ENCODE assay signal across 8 mouse cellular contexts in the genomic region with DNA sequence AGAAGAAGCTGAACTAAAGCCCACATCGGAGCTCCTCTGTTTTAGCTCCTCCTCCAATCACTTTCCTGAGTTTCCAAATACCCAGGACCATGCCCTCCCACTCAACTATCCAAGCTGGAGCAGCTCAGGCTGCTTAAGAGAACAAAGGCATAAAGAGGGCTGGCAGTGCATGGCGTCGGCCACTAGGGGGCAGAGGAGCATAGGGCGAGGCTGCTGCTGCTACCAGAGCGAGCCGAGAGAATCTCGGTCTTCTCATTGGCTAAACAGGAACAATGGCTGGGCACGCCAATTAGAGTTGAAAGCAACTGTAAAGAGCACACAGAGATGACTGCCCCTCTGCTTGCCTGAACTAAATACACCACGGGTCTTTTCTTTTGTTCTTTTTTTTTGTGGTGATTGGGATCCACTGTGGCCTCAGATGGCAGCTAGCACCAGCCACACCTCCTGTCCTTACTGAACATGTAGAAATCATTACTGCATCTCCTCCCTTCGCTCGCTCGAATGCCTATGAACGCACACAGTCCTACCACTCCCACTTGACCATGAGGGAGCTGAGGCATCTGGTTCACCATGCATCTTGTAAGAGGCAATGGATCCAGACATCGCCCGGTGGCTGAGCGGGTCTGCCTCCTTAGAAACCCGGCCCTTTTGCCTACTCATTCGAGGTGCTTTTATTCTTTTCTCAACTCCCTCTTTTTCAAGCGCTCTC. TPM values are rescaled to one million over a fixed set of nuclear protein-coding genes. Genes with fewer than 3 reads are reported as not detected.
A peak's percentile ranks its signal among the peaks of the same experiment; 100 is the strongest.
DNase-seq lines count a peak whose midpoint lies in the region; ATAC-seq lines count a peak whose summit lies in the region.

No protein-coding gene starts in this region.

- ATAC-seq in inflammation-experienced regulatory T-cells, adult 6 months: peak; percentile 97
- peak; percentile 91 for ATAC-seq in megakaryocyte progenitor cell, adult 5-6 weeks (replicated peaks; ENCODE audit: poor library complexity)

- intact Hi-C loops in gastrocnemius, postnatal 14 days (cut with DNase I; ENCODE audit: low total_unique reads): loop anchor here (2.0 kb wide), 1 partner anchor 61 kb away; no protein-coding TSS in a partner anchor

- DNase-seq in adipocyte (ENCODE audit: low spot score): peak; percentile 89
- peak; percentile 100 for DNase-seq in embryo, embryonic 10 days (ENCODE audit: low spot score)
- peak; percentile 91 for DNase-seq in gastrocnemius, postnatal 14 days
- DNase-seq in left cerebral cortex, adult 9 months (ENCODE audit: low spot score in 2 of 2): peak; percentile 77 to 96
- peak; percentile 96 to 97 for DNase-seq in right cerebral cortex, postnatal 10 days (ENCODE audit: low spot score in 2 of 2)
- DNase-seq in urinary bladder, postnatal 14 days (ENCODE audit: low spot score): peak; percentile 94

RNA-seq across cellular contexts. Expression of gene Lrrc75a, which starts 34.5 kb away (rescaled TPM):
- 1 to 10 TPM; 7.2 to 8.8 TPM for total RNA-seq in gastrocnemius, postnatal 14 days (2021)
- polyA plus RNA-seq in inflammation-experienced regulatory T-cells, adult 6 months (2017; shearing (Covaris generic)): 1 to 10 TPM; 1.8 to 2.6 (median 2.1) TPM
- 3.6 and 4.9 TPM in 2 replicates for total RNA-seq in megakaryocyte progenitor cell, adult 5-6 weeks (2015)
- 2.2 and 4.5 TPM in 2 replicates for total RNA-seq in megakaryocyte progenitor cell, adult 5-6 weeks (2017)

RNA-seq across cellular contexts. Expression of gene Mmgt2, which starts 34.7 kb away (rescaled TPM):
- total RNA-seq in gastrocnemius, postnatal 14 days (2021): 1 to 10 TPM; 5.5 to 7.8 TPM
- 10 to 100 TPM; 33.7 to 47.7 (median 38.7) TPM for polyA plus RNA-seq in inflammation-experienced regulatory T-cells, adult 6 months (2017; shearing (Covaris generic))
- total RNA-seq in megakaryocyte progenitor cell, adult 5-6 weeks (2015): 16.7 and 22.6 TPM in 2 replicates
- 13.0 and 18.5 TPM in 2 replicates for total RNA-seq in megakaryocyte progenitor cell, adult 5-6 weeks (2017)

RNA-seq across cellular contexts. Expression of gene Trpv2, which starts 39.5 kb away (rescaled TPM):
- total RNA-seq in gastrocnemius, postnatal 14 days (2021): 1 to 10 TPM; 1.7 to 2.4 TPM
- 100 to 1,000 TPM in 1 of 3 experiments, 10 to 100 TPM in 2; 73.0 to 108 (median 73.7) TPM for polyA plus RNA-seq in inflammation-experienced regulatory T-cells, adult 6 months (2017; shearing (Covaris generic))
- 9.0 and 13.9 TPM in 2 replicates for total RNA-seq in megakaryocyte progenitor cell, adult 5-6 weeks (2015)
- total RNA-seq in megakaryocyte progenitor cell, adult 5-6 weeks (2017): 10.5 and 12.9 TPM in 2 replicates

Comparison
In these comparisons a context has a peak if more than half of its experiments do, and no peak if none do; other contexts are left out.
1. Peak in every context shown above with its lines: DNase-seq and ATAC-seq.